Mouse (Mus musculus): ENCODE results near the gene Cdk5rap3.
A peak's percentile ranks its signal among the peaks of the same experiment; 100 is the strongest.

Gene Cdk5rap3

DNA sequence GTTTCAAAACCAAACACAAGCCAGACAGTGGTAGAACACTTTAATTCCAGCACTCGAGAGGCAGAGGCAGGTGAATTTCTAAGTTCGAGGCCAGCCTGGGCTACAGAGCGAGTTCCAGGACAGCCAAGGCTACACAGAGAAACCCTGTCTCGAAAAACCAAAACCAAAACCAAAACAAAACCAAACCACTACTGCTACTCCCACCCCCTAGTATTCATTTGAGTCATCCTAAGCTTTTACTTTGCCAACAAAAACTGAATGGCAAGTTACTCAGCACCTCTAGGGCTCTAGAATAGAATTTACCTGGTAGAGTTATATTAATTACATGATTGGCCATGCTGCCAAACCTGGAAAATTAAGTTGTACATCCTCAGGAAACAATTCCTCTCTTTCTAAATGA is 56.7 kb downstream of the Cdk5rap3 start:
- peak; percentile 49 for DNase-seq (ENCODE audit: low read depth)

DNA sequence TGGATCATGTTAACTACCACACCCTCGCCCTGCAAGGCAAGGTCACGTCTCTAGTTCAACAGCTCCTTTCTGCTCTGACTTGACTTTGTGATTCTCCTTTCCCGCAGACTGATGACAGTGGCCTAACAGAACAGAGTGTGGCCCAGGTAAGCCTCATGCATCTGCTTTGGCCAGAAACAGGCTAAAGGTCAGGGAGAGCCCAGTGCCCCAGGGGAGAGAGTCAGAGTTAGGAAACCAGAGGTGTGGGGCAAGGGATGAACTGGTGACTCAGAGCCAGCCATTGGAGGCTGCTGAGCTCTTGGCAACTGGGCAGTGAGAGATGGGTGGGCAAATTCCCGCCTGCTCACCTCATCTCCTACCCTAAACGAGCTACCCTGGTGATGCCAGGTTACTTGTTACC is 58.9 kb downstream of the Cdk5rap3 start:
- peak; percentile 34 for DNase-seq (ENCODE audit: low read depth)
